Mouse (Mus musculus) kidney, adult 2 months (tissue): ENCODE measurements around the gene Ccdc115. TPM values are rescaled to one million over a fixed set of nuclear protein-coding genes. Genes with fewer than 3 reads are reported as not detected.

Experiments used
- DNase-seq: peaks from one replicate; pipeline ENCODE4 v3.0.0; 2021
- H3K27ac ChIP-seq: fragments of 200-500 bp; 2 replicates; pipeline ENCODE4 v1.5.1; 2012; ENCODE audit warnings: low read depth, low read length, control low read depth, inconsistent platforms; ENCODE audit not compliant: insufficient read depth
- H3K27me3 ChIP-seq: fragments of 200-500 bp; replicated peaks from 2 replicates; pipeline ENCODE4 v1.6.1; 2012; ENCODE audit warnings: mild to moderate bottlenecking, moderate library complexity, low read length, inconsistent platforms; ENCODE audit not compliant: control insufficient read depth, insufficient read depth
- H3K36me3 ChIP-seq: fragments of 200-500 bp; 2 replicates; pipeline ENCODE4 v1.6.1; 2012; ENCODE audit warnings: mild to moderate bottlenecking, moderate library complexity, low read length, inconsistent platforms; ENCODE audit not compliant: control insufficient read depth, insufficient read depth
- H3K4me1 ChIP-seq: fragments of 200-500 bp; 2 replicates; pipeline ENCODE4 v1.6.1; 2011; ENCODE audit warnings: low read length; ENCODE audit not compliant: control insufficient read depth, insufficient read depth
- H3K4me3 ChIP-seq: fragments of 200-500 bp; 2 replicates; pipeline ENCODE4 v1.5.1; 2011; ENCODE audit warnings: mild to moderate bottlenecking, low read depth, low read length, control low read depth; ENCODE audit not compliant: insufficient read depth
- CTCF ChIP-seq: fragments of 200-500 bp; conservative IDR thresholded peaks from 2 replicates; pipeline ENCODE4 v1.5.1; 2011; ENCODE audit warnings: low read depth, mild to moderate bottlenecking, control low read depth, low read length, moderate library complexity, mixed read lengths; ENCODE audit not compliant: insufficient read depth, insufficient read length
- POLR2A ChIP-seq: fragments of 200-500 bp; IDR thresholded peaks from one replicate; pipeline ENCODE4 v1.6.1; 2011; ENCODE audit warnings: low read depth, low read length, control low read depth
- WGBS: fragments of 180-500 bp; shearing (Covaris S2); methylation state at CpG from one replicate; pipeline ENCODE4 v1.1.7; 2018; 5-methylcytosine and 5-hydroxymethylcytosine counted together
- polyA plus RNA-seq: library from polyadenylated mRNA; depleted of rRNA; stranded (reverse); fragments of >200 nt; gene quantifications from 2 replicates; pipeline ENCODE4 v1.2.3, GENCODE M21; 2012; rRNA removed

The Ccdc115 gene
- polyA plus RNA-seq, 1 experiment = 20.0 TPM

DNA sequence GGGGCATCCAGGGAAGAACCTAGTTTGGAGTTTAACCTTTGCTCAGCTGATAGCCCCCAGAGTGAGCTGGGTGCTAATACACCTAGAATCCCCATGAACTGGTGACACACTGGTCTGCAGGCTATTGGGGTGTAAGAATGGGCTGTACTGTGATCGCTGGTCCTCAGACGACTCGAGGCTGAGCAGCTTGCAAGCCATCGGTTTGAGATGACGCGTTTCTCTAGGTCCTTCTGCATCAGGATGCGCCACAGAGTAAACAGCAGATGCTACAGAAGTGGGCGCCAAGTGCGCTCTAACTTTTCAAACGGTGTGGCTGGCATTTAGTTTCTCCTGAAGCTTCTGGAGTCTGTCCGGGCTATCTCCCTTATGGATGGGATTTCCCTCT is 50.6 kb downstream of the Ccdc115 start:
- no peak overlapping the region for H3K4me3 ChIP-seq
- no peaks in the 10 kb centered on the region for H3K4me1 ChIP-seq
- no peak overlapping the region for H3K27ac ChIP-seq
- TF ChIP-seq CTCF (no peak), POLR2A (no peak)
- DNase-seq = no peak
- H3K27me3 ChIP-seq = no peaks in the 10 kb centered on the region
- H3K36me3 ChIP-seq = no peaks in the 10 kb centered on the region
- WGBS = 71% methylated on average over 11 of the region's 11 CpGs

DNA sequence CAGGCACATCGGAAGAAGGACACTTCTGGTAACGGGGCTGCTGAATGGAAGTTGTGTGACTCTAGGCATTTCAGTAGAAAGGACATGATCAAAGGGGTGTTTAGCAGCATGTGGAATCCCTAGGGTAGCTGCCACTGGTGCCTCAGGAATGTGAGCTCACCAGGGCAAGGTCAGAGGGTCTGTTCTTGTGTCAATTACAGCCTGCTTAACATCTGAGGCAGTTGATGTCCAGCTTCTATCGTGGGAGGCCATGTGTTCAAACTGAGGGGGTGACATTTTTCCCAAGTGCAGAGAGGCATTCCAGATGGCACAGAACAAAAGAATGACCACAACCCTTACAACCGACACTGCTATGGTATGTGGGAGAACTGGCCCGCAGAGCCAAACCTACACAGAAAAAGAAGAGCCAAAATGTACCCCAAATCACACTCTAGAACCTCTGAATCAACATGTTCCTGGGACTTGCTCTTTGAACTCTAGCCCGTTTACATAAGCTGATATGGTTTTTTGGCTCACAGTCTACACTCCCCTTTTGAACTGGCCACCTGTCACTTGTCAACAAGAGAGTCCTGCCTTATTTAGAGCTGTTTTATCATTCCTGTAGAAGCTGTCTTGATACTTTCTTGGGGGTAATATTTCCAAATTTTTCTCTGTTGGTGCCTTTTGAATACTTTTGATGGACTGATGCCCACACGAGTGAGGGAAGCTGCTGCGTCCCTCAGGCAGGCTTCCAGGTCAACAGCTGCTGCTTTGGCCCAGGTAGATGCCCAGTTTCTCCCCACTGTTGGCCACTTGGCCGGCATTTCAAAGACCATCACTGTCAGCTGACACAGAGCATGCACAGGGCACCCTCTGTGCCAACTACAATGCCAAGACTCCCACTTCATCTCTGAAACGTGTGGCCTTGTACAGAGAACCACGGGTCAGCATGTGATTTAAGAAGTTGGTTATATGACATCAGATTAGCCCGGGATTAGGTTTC is 51.8 kb downstream of the Ccdc115 start:
- no peaks in the 10 kb centered on the region for H3K36me3 ChIP-seq
- no peak for DNase-seq
- TF ChIP-seq CTCF (no peak), POLR2A (no peak)
- H3K27ac ChIP-seq = no peak overlapping the region
- H3K4me3 ChIP-seq = no peak overlapping the region
- WGBS = 64% methylated on average over 12 of the region's 12 CpGs
- no peaks in the 10 kb centered on the region for H3K27me3 ChIP-seq
- no peaks in the 10 kb centered on the region for H3K4me1 ChIP-seq

Other genes with a start within 250 kb of the Ccdc115 start
- gene Imp4, start 179 bp upstream of the Ccdc115 start, polyA plus RNA-seq = 64.7 and 71.4 TPM in 2 replicates
- 42.4 and 44.6 TPM in 2 replicates for gene Ptpn18, start 20.1 kb upstream of the Ccdc115 start, polyA plus RNA-seq
- 0.11 and 0.37 TPM in 2 replicates for gene Prss39, start 58.7 kb upstream of the Ccdc115 start, polyA plus RNA-seq
- gene Cfc1, start 96.0 kb upstream of the Ccdc115 start, polyA plus RNA-seq = not detected in 2 replicates
- not detected in 2 replicates for gene Prss40, start 121.3 kb upstream of the Ccdc115 start, polyA plus RNA-seq
- 0.02 TPM in 1 of 2 replicates, not detected in the other for gene Amer3, start 140.0 kb upstream of the Ccdc115 start, polyA plus RNA-seq